Mouse (Mus musculus) CD8-positive naive resting alpha-beta T cell, adult 2 months (primary cell): ENCODE data around the gene Mphosph9.

Experiments used
- DNase-seq, 2 experiments: peaks; one replicate each; pipeline ENCODE4 v3.0.0; 2022; ENCODE audit warnings: low read depth in 2 of 2, low spot score in 2 of 2

The Mphosph9 gene

GRCm38 (mm10) chr5:124270226-124270625 is 57.5 kb downstream of the Mphosph9 start:
- DNase-seq = no peak

GRCm38 (mm10) chr5:124269661-124270060 is 58.1 kb downstream of the Mphosph9 start:
- no peak for DNase-seq

GRCm38 (mm10) chr5:124267652-124268051 is 60.1 kb downstream of the Mphosph9 start:
- DNase-seq = no peak

GRCm38 (mm10) chr5:124266821-124267220 is 61.0 kb downstream of the Mphosph9 start:
- no peak for DNase-seq

- DNase-seq = no peak
These were observed 64.5 kb downstream of the Mphosph9 start for GRCm38 (mm10) chr5:124263246-124263645.

- no peak for DNase-seq
These were observed 65.7 kb downstream of the Mphosph9 start for GRCm38 (mm10) chr5:124262090-124262489.

- peak in 1 of 2 experiments; percentile 14 for DNase-seq
These were observed 68.6 kb downstream of the Mphosph9 start for GRCm38 (mm10) chr5:124259133-124259532.

- DNase-seq = no peak
These were observed 69.7 kb downstream of the Mphosph9 start for GRCm38 (mm10) chr5:124258026-124258425.

- DNase-seq = no peak
These were observed 72.6 kb downstream of the Mphosph9 start for GRCm38 (mm10) chr5:124255141-124255540.

- no peak for DNase-seq
These were observed 74.2 kb downstream of the Mphosph9 start for GRCm38 (mm10) chr5:124253555-124253954.

- no peak for DNase-seq
These were observed 75.0 kb downstream of the Mphosph9 start for GRCm38 (mm10) chr5:124252580-124253320.

- no peak for DNase-seq
These were observed 76.7 kb downstream of the Mphosph9 start for GRCm38 (mm10) chr5:124251070-124251469.

- no peak for DNase-seq
These were observed 77.9 kb downstream of the Mphosph9 start, which contains the start of gene Pitpnm2 for GRCm38 (mm10) chr5:124249614-124250591. TSS of gene Pitpnm2 (minus strand) at chr5:124249760.

GRCm38 (mm10) chr5:124248845-124249613 is 78.7 kb downstream of the Mphosph9 start:
- peak in 1 of 2 experiments; percentile 30 for DNase-seq

GRCm38 (mm10) chr5:124247986-124248626 is 79.7 kb downstream of the Mphosph9 start:
- no peak for DNase-seq

- DNase-seq = no peak
These were observed 80.5 kb downstream of the Mphosph9 start for GRCm38 (mm10) chr5:124247296-124247695.

GRCm38 (mm10) chr5:124244885-124245284 is 82.9 kb downstream of the Mphosph9 start:
- DNase-seq = no peak

- DNase-seq = no peak
These were observed 83.3 kb downstream of the Mphosph9 start for GRCm38 (mm10) chr5:124244449-124244848.

- no peak for DNase-seq
These were observed 84.4 kb downstream of the Mphosph9 start for GRCm38 (mm10) chr5:124243236-124243901.
